Mouse (Mus musculus): ENCODE data around the gene Nvl.

Gene Nvl

GRCm38 (mm10) chr1:181064648-181065047 is 79.4 kb downstream of the Nvl start:
- DNase-seq: no peak

- peak; percentile 34 for DNase-seq
Observed at GRCm38 (mm10) chr1:181063991-181064390, 80.0 kb downstream of the Nvl start.

GRCm38 (mm10) chr1:181061784-181062485 is 82.1 kb downstream of the Nvl start:
- no peak for DNase-seq

- DNase-seq: no peak
Observed at GRCm38 (mm10) chr1:181052898-181053297, 91.1 kb downstream of the Nvl start.

- DNase-seq: no peak
Observed at GRCm38 (mm10) chr1:181050937-181051336, 93.1 kb downstream of the Nvl start, which contains the start of gene 9130409I23Rik. Gene 9130409I23Rik (plus strand): TSS chr1:181051237.

- DNase-seq: no peak
Observed at GRCm38 (mm10) chr1:181049328-181049842, 94.6 kb downstream of the Nvl start.

GRCm38 (mm10) chr1:181047520-181047919 is 96.5 kb downstream of the Nvl start:
- DNase-seq: no peak

- peak; percentile 19 for DNase-seq
Observed at GRCm38 (mm10) chr1:181039652-181040051, 104.4 kb downstream of the Nvl start.

GRCm38 (mm10) chr1:181037623-181038022 is 106.4 kb downstream of the Nvl start:
- DNase-seq: no peak
